Mouse (Mus musculus) erythroblast, embryonic 14.5 days (primary cell): ENCODE measurements around the gene Lrp2.

Experiments
- GATA1 ChIP-seq: IDR thresholded peaks from 2 replicates; pipeline ENCODE4 v1.6.1; 2012; ENCODE audit warnings: low read length, inconsistent platforms, mixed read lengths
- TAL1 ChIP-seq: IDR thresholded peaks from 3 replicates; pipeline ENCODE4 v1.6.1; 2012; ENCODE audit warnings: low read length, inconsistent platforms, mixed read lengths

DNA sequence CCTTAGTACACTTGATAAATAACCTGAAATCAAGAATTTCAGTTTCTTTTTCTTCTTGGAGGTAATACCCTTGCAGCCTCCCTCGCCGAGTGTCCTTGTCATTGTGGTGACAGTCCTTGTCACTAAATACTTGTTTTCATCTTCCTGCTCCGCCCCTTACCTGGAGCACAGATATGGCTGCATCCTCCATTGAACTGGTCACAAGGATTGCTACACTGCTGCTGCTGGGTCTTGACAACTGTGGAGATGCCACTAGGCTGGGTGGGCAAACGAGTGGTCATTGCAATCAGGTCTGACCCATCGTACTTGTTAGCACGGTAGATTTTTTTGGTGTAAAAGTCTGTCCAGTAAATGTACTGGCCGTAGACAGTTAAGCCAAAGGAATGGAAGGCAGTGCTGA is 104.9 kb downstream of the Lrp2 start:
- TF ChIP-seq TAL1 (no peak), GATA1 (no peak)
